Mouse (Mus musculus) stomach, postnatal 0 days (tissue): ENCODE results near the gene Nr2e1. TPM values are rescaled to one million over a fixed set of nuclear protein-coding genes. Genes with fewer than 3 reads are reported as not detected.

Experiments
- ATAC-seq: fragments of 200-750 bp; cut with Nextera tagmentation; 2 replicates; pipeline ENCODE4 v1.8.0; 2017; ENCODE audit not compliant: low FRiP score, low TSS enrichment
- DNase-seq: peaks from one replicate; pipeline ENCODE4 v3.0.0-alpha.2; 2016; ENCODE audit warnings: low spot score
- H3K27ac ChIP-seq: fragments of 300-500 bp; sonication (generic); replicated peaks from 2 replicates; pipeline ENCODE4 v1.5.1; 2014; ENCODE audit warnings: mild to moderate bottlenecking, control low read depth
- H3K27me3 ChIP-seq: fragments of 300-500 bp; sonication (generic); 2 replicates; pipeline ENCODE4 v1.6.1; 2014; ENCODE audit warnings: low read length; ENCODE audit not compliant: control insufficient read depth, insufficient read depth
- H3K36me3 ChIP-seq: fragments of 300-500 bp; sonication (generic); 2 replicates; pipeline ENCODE4 v1.6.1; 2014; ENCODE audit warnings: low read length, mixed read lengths; ENCODE audit not compliant: control insufficient read depth, insufficient read depth
- H3K4me1 ChIP-seq: fragments of 300-500 bp; sonication (generic); replicated peaks from 2 replicates; pipeline ENCODE4 v1.6.1; 2014; ENCODE audit warnings: antibody characterized with exemption; ENCODE audit not compliant: control insufficient read depth, insufficient read depth
- H3K4me2 ChIP-seq: fragments of 300-500 bp; sonication (generic); replicated peaks from 2 replicates; pipeline ENCODE4 v1.6.1; 2014; ENCODE audit warnings: low read depth, mild to moderate bottlenecking, control low read depth, moderate library complexity
- H3K4me3 ChIP-seq: fragments of 300-500 bp; sonication (generic); 2 replicates; pipeline ENCODE4 v1.5.1; 2014; ENCODE audit warnings: low read depth, low read length, control low read depth
- H3K9ac ChIP-seq: fragments of 300-500 bp; sonication (generic); 2 replicates; pipeline ENCODE4 v1.6.1; 2014; ENCODE audit warnings: mild to moderate bottlenecking, low read length, control low read depth, mixed read lengths
- H3K9me3 ChIP-seq: fragments of 300-500 bp; sonication (generic); 2 replicates; pipeline ENCODE4 v1.6.1; 2016; ENCODE audit warnings: low read length; ENCODE audit not compliant: control insufficient read depth
- CTCF ChIP-seq: IDR thresholded peaks from 2 replicates; pipeline ENCODE4 v1.5.1; 2016; ENCODE audit warnings: antibody characterized with exemption, low read depth, mild to moderate bottlenecking, moderate library complexity
- EP300 ChIP-seq: optimal IDR thresholded peaks from 2 replicates; pipeline ENCODE3; 2016; ENCODE audit warnings: antibody characterized with exemption
- WGBS: fragments of 180-500 bp; shearing (Covaris S2); extraction: QIAGEN DNeasy Blood & Tissue Kit; methylation state at CpG from one replicate; pipeline ENCODE4 v1.1.7; 2014; 5-methylcytosine and 5-hydroxymethylcytosine counted together
- polyA plus RNA-seq: library from polyadenylated mRNA; unstranded; fragments of >200 nt; fragmentation: Nextera tagmentation; extraction: Ambion mirVana; gene quantifications from 2 replicates; pipeline ENCODE4 v1.2.1, GENCODE M21; 2015

Gene Nr2e1
- polyA plus RNA-seq, 1 experiment from 2014 or later, result not detected

DNA sequence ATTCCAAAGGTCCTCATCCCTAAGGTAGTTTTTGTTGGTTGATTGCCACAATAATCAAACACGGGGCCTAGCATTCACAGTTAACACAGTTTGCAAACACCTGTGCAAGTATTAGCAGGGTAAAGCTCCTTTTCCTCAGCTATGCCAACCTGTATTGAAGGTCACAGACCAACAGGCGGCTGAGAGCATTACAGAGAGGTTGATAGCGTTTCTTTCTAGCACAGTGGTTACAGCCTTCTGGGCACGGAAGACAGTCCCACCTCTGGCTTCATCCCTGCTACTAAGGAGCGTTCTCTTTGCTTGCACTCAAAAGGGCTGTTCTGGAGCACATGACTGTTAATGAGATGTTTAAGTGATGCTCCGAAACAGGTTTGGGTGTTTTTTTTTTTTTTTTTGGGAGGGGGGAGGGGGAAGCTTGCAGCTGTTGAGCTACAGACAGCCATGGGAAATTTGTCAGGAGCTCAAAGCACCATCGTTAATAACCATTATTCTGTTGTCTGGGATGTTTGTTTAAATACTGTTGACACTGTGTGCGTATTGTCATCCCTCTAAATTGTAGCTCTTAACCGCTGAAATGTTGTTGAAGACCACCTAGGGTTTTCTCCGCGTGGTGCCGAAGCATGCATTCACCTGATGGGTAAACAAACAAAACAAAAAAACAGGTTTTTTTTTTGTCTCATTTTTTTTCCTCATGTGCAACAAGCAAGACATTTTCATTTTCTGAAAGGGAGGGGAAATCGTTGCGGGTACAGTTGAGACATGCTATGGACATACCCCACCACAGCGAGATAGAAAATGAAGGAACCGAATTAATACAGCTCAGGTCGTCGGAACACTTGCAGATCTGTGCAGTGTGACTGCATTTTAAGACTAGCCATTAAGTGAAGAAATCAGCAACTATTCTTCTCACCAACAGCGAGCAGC lies 7.1 kb upstream of the Nr2e1 start:
- 0 out of 2 replicates have a peak, but pooled peaks cover 2% of the 10 kb centered on the region for H3K4me1 ChIP-seq
- H3K9ac ChIP-seq, result no peak overlapping the region
- H3K4me2 ChIP-seq, result no peak overlapping the region
- no peak for ATAC-seq
- H3K27ac ChIP-seq, result no peak overlapping the region
- no peaks in the 10 kb centered on the region for H3K9me3 ChIP-seq
- H3K27me3 ChIP-seq, result peaks cover 21% of the 10 kb centered on the region
- no peak for DNase-seq
- no peak overlapping the region for H3K4me3 ChIP-seq
- 4% methylated on average over 19 of the region's 19 CpGs for WGBS
- no peaks in the 10 kb centered on the region for H3K36me3 ChIP-seq
- TF ChIP-seq CTCF (no peak), EP300 (no peak)

DNA sequence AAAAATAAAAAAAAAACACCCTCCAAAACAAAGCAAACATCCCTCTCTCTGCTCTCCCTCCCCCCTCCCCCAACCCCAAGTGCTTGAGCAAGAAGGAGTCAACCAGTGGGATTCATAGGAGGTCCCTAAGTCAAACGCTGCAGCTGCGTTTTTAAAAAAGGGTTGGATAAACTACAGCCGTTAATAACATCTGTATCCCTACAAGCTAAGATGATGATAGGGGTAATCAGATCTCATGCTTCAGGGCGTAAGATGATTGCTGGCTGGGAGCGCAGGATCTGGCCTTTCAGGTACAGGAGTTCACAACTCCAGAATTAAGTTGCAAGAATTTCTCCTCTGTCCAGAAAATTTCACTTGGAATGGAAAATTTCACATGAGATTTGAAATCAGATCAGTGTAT lies 6.1 kb upstream of the Nr2e1 start:
- Histone ChIP-seq H3K9ac (no peak overlapping the region), H3K4me2 (no peak overlapping the region), H3K36me3 (no peaks in the 10 kb centered on the region), H3K27me3 (peaks cover 27% of the 10 kb centered on the region), H3K4me1 (0 out of 2 replicates have a peak, but pooled peaks cover 2% of the 10 kb centered on the region), H3K9me3 (no peaks in the 10 kb centered on the region), H3K27ac (no peak overlapping the region), H3K4me3 (no peak overlapping the region)
- TF ChIP-seq EP300, result no peak
- TF ChIP-seq CTCF, result no peak
- ATAC-seq (no peak), DNase-seq (no peak)
- WGBS, result 5% methylated on average over 5 of the region's 5 CpGs

DNA sequence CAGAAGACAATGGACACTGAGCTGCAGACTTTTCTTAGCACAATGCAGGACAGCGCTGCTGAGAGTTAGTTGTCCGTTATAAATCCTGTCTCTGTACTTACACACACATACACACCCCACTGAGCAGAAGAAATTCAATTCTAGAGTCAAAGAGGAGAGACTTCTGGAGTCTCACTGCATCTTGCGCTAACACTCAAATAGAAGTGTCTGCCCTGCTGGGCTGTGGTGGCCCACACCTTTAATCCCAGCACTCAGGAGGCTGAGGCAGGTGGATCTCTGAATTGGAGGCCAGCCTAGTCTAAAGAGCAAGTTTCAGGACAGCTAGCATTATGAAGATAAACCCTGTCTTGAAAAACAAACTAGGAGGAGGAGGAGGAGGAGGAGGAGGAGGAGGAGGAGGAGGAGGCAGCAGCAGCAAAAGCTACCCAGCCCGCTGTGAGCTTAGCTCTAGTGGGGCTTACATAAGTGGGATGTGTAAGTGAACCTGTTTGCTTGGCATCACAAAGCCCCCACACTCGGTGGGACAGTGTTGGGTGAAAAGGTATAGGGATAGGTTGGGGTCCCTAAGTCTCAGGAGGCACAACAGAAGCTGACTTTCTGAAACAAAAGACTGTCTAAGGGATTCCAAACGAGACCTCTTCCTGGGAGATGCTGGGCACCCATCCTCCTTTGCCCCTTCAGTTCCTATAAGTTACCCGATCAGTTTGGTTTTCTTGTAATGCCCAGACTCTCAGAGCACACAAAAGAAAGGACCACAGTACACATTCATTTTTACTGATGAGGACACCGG lies 4.7 kb upstream of the Nr2e1 start:
- Histone ChIP-seq H3K27ac (no peak overlapping the region), H3K9ac (no peak overlapping the region), H3K4me2 (no peak overlapping the region), H3K4me1 (0 out of 2 replicates have a peak, but pooled peaks cover 2% of the 10 kb centered on the region), H3K27me3 (peaks cover 37% of the 10 kb centered on the region), H3K4me3 (no peak overlapping the region), H3K9me3 (no peaks in the 10 kb centered on the region), H3K36me3 (no peaks in the 10 kb centered on the region)
- no peak for DNase-seq
- ATAC-seq, result no peak
- WGBS, result 4% methylated on average over 8 of the region's 8 CpGs
- TF ChIP-seq EP300 (no peak), CTCF (no peak)

DNA sequence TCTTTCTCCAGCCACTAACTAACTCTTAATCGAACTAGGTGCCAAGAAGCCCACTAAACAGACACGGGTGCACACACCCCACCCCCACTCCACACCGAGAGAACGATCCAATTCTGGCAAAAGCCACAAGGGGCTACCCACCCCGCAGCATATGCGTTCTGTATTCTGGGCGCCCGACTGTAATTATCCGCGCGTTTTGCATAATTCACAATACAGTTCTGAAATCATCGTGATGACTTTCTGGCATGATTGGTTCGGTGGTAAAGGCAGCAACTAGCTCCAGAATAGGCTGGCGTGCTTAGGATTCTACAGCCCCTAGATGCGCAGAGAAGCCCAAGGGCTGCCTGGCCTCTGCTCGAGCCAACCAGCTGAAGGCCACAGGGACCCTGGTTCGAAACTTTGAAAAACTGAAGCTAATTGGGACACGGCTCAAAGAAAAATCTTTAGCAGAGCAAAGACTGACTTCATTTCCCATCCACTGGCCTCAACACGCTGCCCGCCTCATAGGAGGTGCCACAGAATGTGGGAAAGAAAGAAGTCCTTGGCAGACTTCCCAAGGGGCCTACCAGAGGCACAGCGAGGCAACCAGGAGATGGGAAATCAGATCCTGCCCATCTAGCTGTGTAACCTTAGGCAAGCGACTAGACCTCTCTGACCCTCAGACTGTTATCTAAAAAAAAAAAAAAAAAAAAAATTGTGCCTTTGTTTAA lies 2.3 kb upstream of the Nr2e1 start:
- DNase-seq (no peak), ATAC-seq (no peak)
- Histone ChIP-seq H3K4me2 (no peak overlapping the region), H3K9ac (no peak overlapping the region), H3K4me3 (no peak overlapping the region), H3K4me1 (no peaks in the 10 kb centered on the region), H3K27me3 (peaks cover 41% of the 10 kb centered on the region), H3K27ac (no peak overlapping the region), H3K36me3 (no peaks in the 10 kb centered on the region), H3K9me3 (no peaks in the 10 kb centered on the region)
- 6% methylated on average over 22 of the region's 22 CpGs for WGBS
- no peak for TF ChIP-seq EP300
- TF ChIP-seq CTCF, result no peak

DNA sequence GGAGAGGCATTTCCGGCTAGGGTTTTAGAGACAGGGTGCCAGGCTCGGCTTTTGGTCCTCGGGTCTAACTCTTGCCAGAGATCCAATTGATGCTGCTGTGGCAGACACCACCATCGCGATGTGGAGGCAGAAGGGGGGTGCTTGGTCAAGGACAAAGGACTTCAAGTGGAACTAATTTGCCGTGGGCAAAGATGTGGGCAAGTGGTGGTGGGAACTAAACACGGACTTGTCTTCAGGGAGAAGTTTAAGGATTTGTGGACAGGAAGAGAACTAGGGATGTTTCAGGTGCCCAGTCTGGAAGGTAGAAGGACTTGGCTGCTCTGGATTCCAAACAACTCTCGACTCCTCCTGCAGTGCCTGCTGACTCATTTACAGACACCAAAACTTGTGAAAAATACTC lies 1.7 kb upstream of the Nr2e1 start:
- Histone ChIP-seq H3K27ac (no peak overlapping the region), H3K4me1 (no peaks in the 10 kb centered on the region), H3K4me2 (no peak overlapping the region), H3K9ac (no peak overlapping the region), H3K36me3 (no peaks in the 10 kb centered on the region), H3K27me3 (peaks cover 46% of the 10 kb centered on the region), H3K9me3 (no peaks in the 10 kb centered on the region), H3K4me3 (no peak overlapping the region)
- WGBS, result 3% methylated on average over 8 of the region's 8 CpGs
- ATAC-seq, result no peak
- no peak for TF ChIP-seq CTCF
- no peak for TF ChIP-seq EP300
- DNase-seq, result no peak
